Mouse (Mus musculus): Measurements from ENCODE around the gene Csad. TPM values are rescaled to one million over a fixed set of nuclear protein-coding genes. Genes with fewer than 3 reads are reported as not detected.
A peak's percentile ranks its signal among the peaks of the same experiment; 100 is the strongest.

Csad gene
- polyA plus RNA-seq, 1 experiment from 2014 or later, result 26.8 TPM

DNA sequence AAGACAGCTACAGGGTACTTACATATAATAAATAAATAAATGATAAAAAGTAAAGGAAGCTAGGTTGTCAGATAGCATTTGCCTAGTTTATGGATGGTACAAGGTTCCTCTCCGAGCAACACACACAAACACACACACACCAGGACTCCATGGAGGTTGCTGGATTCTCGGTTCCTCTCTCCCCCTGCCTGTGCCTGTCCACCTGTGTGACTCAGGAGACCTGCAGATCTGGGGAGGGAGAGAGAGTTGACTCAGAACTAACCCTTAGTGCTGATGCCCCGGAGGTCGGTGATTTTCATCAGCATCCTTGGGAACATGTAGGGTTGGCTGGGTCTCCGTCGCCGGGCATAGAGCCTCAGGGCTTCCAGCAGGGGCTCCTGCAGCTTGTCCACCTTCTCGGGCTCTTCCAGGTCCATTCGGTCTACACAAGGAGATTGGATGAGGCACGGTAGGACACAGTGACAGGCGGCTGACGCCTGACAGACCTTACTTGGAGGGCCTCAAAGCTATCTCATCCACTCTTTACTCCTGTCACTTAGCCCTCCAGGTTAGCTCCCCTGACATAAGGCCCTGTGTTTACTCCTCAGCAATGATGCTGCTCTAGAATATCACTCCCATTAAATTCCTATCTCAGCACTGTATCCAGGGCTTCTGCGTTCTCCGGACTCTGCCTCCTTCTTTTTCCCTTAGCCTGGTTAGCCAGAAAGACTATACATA, 34.2 kb upstream of the Csad start:
- Histone ChIP-seq H3K4me3 (ENCODE audit: low read depth, low read length) (no peak overlapping the region), H3K36me3 (ENCODE audit: control insufficient read depth, insufficient read depth) (peaks cover 7% of the 10 kb centered on the region; the same call in 1 of the 2 replicates), H3K9ac (ENCODE audit: low read depth, low read length) (no peak overlapping the region), H3K4me2 (replicated peaks; ENCODE audit: low read depth) (no peak overlapping the region), H3K27ac (ENCODE audit: low read depth, low read length) (no peak overlapping the region), H3K27me3 (replicated peaks; ENCODE audit: control insufficient read depth, insufficient read depth, low read length) (no peaks in the 10 kb centered on the region), H3K4me1 (replicated peaks; ENCODE audit: control insufficient read depth, insufficient read depth, low read length) (peaks cover 8% of the 10 kb centered on the region; the same call in 1 of the 2 replicates), H3K9me3 (ENCODE audit: control insufficient read depth) (no peaks in the 10 kb centered on the region)
- ATAC-seq, result no peak
- TF ChIP-seq CTCF (IDR thresholded peaks at IDR 0.05; ENCODE audit: low read depth), result no peak
- 88% methylated on average over 14 of the region's 14 CpGs for WGBS

- Histone ChIP-seq H3K4me2 (replicated peaks; ENCODE audit: low read depth) (peak overlapping the region; percentile 69), H3K9ac (ENCODE audit: low read depth, low read length) (peak overlapping the region; percentile 35), H3K27me3 (replicated peaks; ENCODE audit: control insufficient read depth, insufficient read depth, low read length) (no peaks in the 10 kb centered on the region), H3K4me3 (ENCODE audit: low read depth, low read length) (peak overlapping the region; percentile 26), H3K36me3 (ENCODE audit: control insufficient read depth, insufficient read depth) (peaks cover 7% of the 10 kb centered on the region; the same call in 1 of the 2 replicates), H3K9me3 (ENCODE audit: control insufficient read depth) (no peaks in the 10 kb centered on the region), H3K4me1 (replicated peaks; ENCODE audit: control insufficient read depth, insufficient read depth, low read length) (0 out of 2 replicates have a peak, but pooled peaks cover 8% of the 10 kb centered on the region), H3K27ac (ENCODE audit: low read depth, low read length) (peak overlapping the region; percentile 57; the same call in 1 of the 2 replicates)
- ATAC-seq, result peak; percentile 75
- peak; percentile 11; the same call in 1 of the 2 replicates for TF ChIP-seq CTCF (IDR thresholded peaks at IDR 0.05; ENCODE audit: low read depth)
- 11% methylated on average over 20 of the region's 21 CpGs for WGBS
Observed at GRCm38 (mm10) chr15:102235371-102236027, 31.0 kb upstream of the Csad start.

- Histone ChIP-seq H3K4me1 (replicated peaks; ENCODE audit: control insufficient read depth, insufficient read depth, low read length) (0 out of 2 replicates have a peak, but pooled peaks cover 8% of the 10 kb centered on the region), H3K27ac (ENCODE audit: low read depth, low read length) (no peak overlapping the region), H3K4me2 (replicated peaks; ENCODE audit: low read depth) (no peak overlapping the region), H3K9me3 (ENCODE audit: control insufficient read depth) (no peaks in the 10 kb centered on the region), H3K9ac (ENCODE audit: low read depth, low read length) (no peak overlapping the region), H3K27me3 (replicated peaks; ENCODE audit: control insufficient read depth, insufficient read depth, low read length) (no peaks in the 10 kb centered on the region), H3K4me3 (ENCODE audit: low read depth, low read length) (no peak overlapping the region), H3K36me3 (ENCODE audit: control insufficient read depth, insufficient read depth) (peaks cover 4% of the 10 kb centered on the region; the same call in 1 of the 2 replicates)
- no peak for ATAC-seq
- TF ChIP-seq CTCF (IDR thresholded peaks at IDR 0.05; ENCODE audit: low read depth), result no peak
- WGBS, result 7% methylated on average over 2 of the region's 2 CpGs
Observed at GRCm38 (mm10) chr15:102233896-102234295, 29.4 kb upstream of the Csad start.

GRCm38 (mm10) chr15:102232764-102233163, 28.2 kb upstream of the Csad start:
- Histone ChIP-seq H3K4me1 (replicated peaks; ENCODE audit: control insufficient read depth, insufficient read depth, low read length) (0 out of 2 replicates have a peak, but pooled peaks cover 8% of the 10 kb centered on the region), H3K4me2 (replicated peaks; ENCODE audit: low read depth) (no peak overlapping the region), H3K4me3 (ENCODE audit: low read depth, low read length) (no peak overlapping the region), H3K27ac (ENCODE audit: low read depth, low read length) (no peak overlapping the region), H3K27me3 (replicated peaks; ENCODE audit: control insufficient read depth, insufficient read depth, low read length) (no peaks in the 10 kb centered on the region), H3K36me3 (ENCODE audit: control insufficient read depth, insufficient read depth) (no peaks in the 10 kb centered on the region; the same call in 1 of the 2 replicates), H3K9ac (ENCODE audit: low read depth, low read length) (no peak overlapping the region), H3K9me3 (ENCODE audit: control insufficient read depth) (no peaks in the 10 kb centered on the region)
- WGBS, result 82% methylated on average over 7 of the region's 7 CpGs
- ATAC-seq, result no peak
- no peak for TF ChIP-seq CTCF (IDR thresholded peaks at IDR 0.05; ENCODE audit: low read depth)

- Histone ChIP-seq H3K4me3 (ENCODE audit: low read depth, low read length) (no peak within 1 kb of the TSS), H3K27me3 (replicated peaks; ENCODE audit: control insufficient read depth, insufficient read depth, low read length) (no peaks in the 10 kb centered on the region), H3K4me2 (replicated peaks; ENCODE audit: low read depth) (no peak within 1 kb of the TSS), H3K9me3 (ENCODE audit: control insufficient read depth) (no peaks in the 10 kb centered on the region), H3K27ac (ENCODE audit: low read depth, low read length) (no peak within 1 kb of the TSS), H3K9ac (ENCODE audit: low read depth, low read length) (no peak within 1 kb of the TSS), H3K4me1 (replicated peaks; ENCODE audit: control insufficient read depth, insufficient read depth, low read length) (0 out of 2 replicates have a peak, but pooled peaks cover 8% of the 10 kb centered on the region), H3K36me3 (ENCODE audit: control insufficient read depth, insufficient read depth) (no peaks in the 10 kb centered on the region; the same call in 1 of the 2 replicates)
- WGBS, result 32% methylated on average over 6 of the region's 6 CpGs
- ATAC-seq, result no peak
- no peak for TF ChIP-seq CTCF (IDR thresholded peaks at IDR 0.05; ENCODE audit: low read depth)
Observed at GRCm38 (mm10) chr15:102231748-102232147, 27.2 kb upstream of the Csad start, which contains the start of gene Itgb7. Gene Itgb7, minus strand, starts transcription at chr15:102231944.

Data from intestine, postnatal 0 days (tissue).